In genomic region chr10:30778240-30778639, GRCm38 (mm10) we compare ENCODE assay signal across 8 mouse cellular contexts. TPM values are rescaled to one million over a fixed set of nuclear protein-coding genes. Genes with fewer than 3 reads are reported as not detected.
A peak's percentile ranks its signal among the peaks of the same experiment; 100 is the strongest.
DNase-seq lines count a peak whose midpoint lies in the region; ATAC-seq lines count a peak whose summit lies in the region.

No protein-coding gene starts in this region.

- H3K27ac ChIP-seq in lung, embryonic 15.5 days: 0 out of 2 replicates have a peak overlapping the region, but pooled peaks have one; percentile 29
- H3K27ac ChIP-seq in kidney, embryonic 16.5 days (ENCODE audit: low read length): no peak overlapping the region
- no peak overlapping the region for H3K27ac ChIP-seq in forebrain, embryonic 11.5 days (ENCODE audit: low read depth, low read length)

- peak; percentile 55; the same call in 1 of the 2 replicates for ATAC-seq in lung, embryonic 15.5 days (ENCODE audit: borderline replicate concordance, extremely low read depth, low FRiP score, low TSS enrichment)
- ATAC-seq in granulocyte monocyte progenitor cell, adult 5-6 weeks (replicated peaks; ENCODE audit: poor library complexity, severe bottlenecking): peak; percentile 84
- peak; percentile 42 for ATAC-seq in monocyte, adult 5-6 weeks (replicated peaks; ENCODE audit: insufficient number of reproducible peaks, low FRiP score, low TSS enrichment, poor library complexity, severe bottlenecking)
- no peak for ATAC-seq in kidney, embryonic 16.5 days (ENCODE audit: low FRiP score, low TSS enrichment)
- ATAC-seq in forebrain, embryonic 11.5 days (replicated peaks; ENCODE audit: low FRiP score): no peak

- H3K4me3 ChIP-seq in lung, embryonic 15.5 days: no peak overlapping the region
- no peak overlapping the region for H3K4me3 ChIP-seq in kidney, embryonic 16.5 days (ENCODE audit: low read length)
- H3K4me3 ChIP-seq in forebrain, embryonic 11.5 days (ENCODE audit: low read depth, low read length): no peak overlapping the region

- H3K9ac ChIP-seq in lung, embryonic 15.5 days: no peak overlapping the region
- H3K9ac ChIP-seq in kidney, embryonic 16.5 days (replicated peaks; ENCODE audit: low read length): no peak overlapping the region
- H3K9ac ChIP-seq in forebrain, embryonic 11.5 days (ENCODE audit: low read length): no peak overlapping the region

- no peaks in the 10 kb centered on the region for H3K9me3 ChIP-seq in lung, embryonic 15.5 days
- no peaks in the 10 kb centered on the region for H3K9me3 ChIP-seq in kidney, embryonic 16.5 days (ENCODE audit: low read length)
- H3K9me3 ChIP-seq in forebrain, embryonic 11.5 days (ENCODE audit: control insufficient read depth, low read length): no peaks in the 10 kb centered on the region

- no peak overlapping the region for H3K4me2 ChIP-seq in lung, embryonic 15.5 days
- H3K4me2 ChIP-seq in kidney, embryonic 16.5 days (replicated peaks; ENCODE audit: low read depth, low read length): no peak overlapping the region
- no peak overlapping the region for H3K4me2 ChIP-seq in forebrain, embryonic 11.5 days (ENCODE audit: low read depth, low read length, severe bottlenecking)

- H3K27me3 ChIP-seq in lung, embryonic 15.5 days: no peaks in the 10 kb centered on the region
- H3K27me3 ChIP-seq in kidney, embryonic 16.5 days (ENCODE audit: insufficient read depth, low read length): no peaks in the 10 kb centered on the region
- no peaks in the 10 kb centered on the region for H3K27me3 ChIP-seq in forebrain, embryonic 11.5 days (ENCODE audit: control insufficient read depth, insufficient read depth, low read length)

- no peak for DNase-seq in lung, postnatal 36 days
- peak; percentile 98 for DNase-seq in brain, adult 2 months (ENCODE audit: low read depth, low spot score)
- DNase-seq in embryo, embryonic 11 days: no peak
- no peak for DNase-seq in forebrain, embryonic 11.5 days (ENCODE audit: low spot score)

- 56% methylated on average over 3 of the region's 3 CpGs for WGBS in lung, embryonic 15.5 days
- WGBS in kidney, embryonic 16.5 days: 65% methylated on average over 3 of the region's 3 CpGs
- WGBS in forebrain, embryonic 11.5 days: 82% methylated on average over 3 of the region's 3 CpGs

- 0 out of 2 replicates have a peak, but pooled peaks cover 7% of the 10 kb centered on the region for H3K4me1 ChIP-seq in lung, embryonic 15.5 days
- no peaks in the 10 kb centered on the region for H3K4me1 ChIP-seq in kidney, embryonic 16.5 days (ENCODE audit: insufficient read depth, low read length)
- H3K4me1 ChIP-seq in forebrain, embryonic 11.5 days (replicated peaks; ENCODE audit: control insufficient read depth, insufficient read depth, low read length): no peaks in the 10 kb centered on the region

- no peaks in the 10 kb centered on the region for H3K36me3 ChIP-seq in lung, embryonic 15.5 days
- H3K36me3 ChIP-seq in kidney, embryonic 16.5 days (ENCODE audit: insufficient read depth, low read length): no peaks in the 10 kb centered on the region
- no peaks in the 10 kb centered on the region for H3K36me3 ChIP-seq in forebrain, embryonic 11.5 days (ENCODE audit: control insufficient read depth, insufficient read depth, low read length)

RNA-seq across cellular contexts. Expression of gene Ncoa7, which starts 24.9 kb away (rescaled TPM):
- polyA plus RNA-seq in lung, embryonic 15.5 days (2015; fragmentation: Nextera tagmentation; extraction: Ambion mirVana): 9.5 and 10.1 TPM in 2 replicates
- total RNA-seq in granulocyte monocyte progenitor cell, adult 5-6 weeks (2014; fragmentation: Nextera tagmentation): 13.6 and 20.2 TPM in 2 replicates
- total RNA-seq in granulocyte monocyte progenitor cell, adult 5-6 weeks (2017): 14.8 and 17.5 TPM in 2 replicates
- 13.8 to 20.5 TPM (median 15.5 TPM) in 3 replicates for total RNA-seq in monocyte, adult 5-6 weeks (2017)
- 16.9 and 17.5 TPM in 2 replicates for polyA plus RNA-seq in kidney, embryonic 16.5 days (2015; fragmentation: Nextera tagmentation; extraction: Ambion mirVana)
- 7.6 and 8.8 TPM in 2 replicates for polyA plus RNA-seq in forebrain, embryonic 11.5 days (2014; fragmentation: Nextera tagmentation; extraction: Ambion mirVana)

Comparison
In these comparisons a context has a peak if more than half of its experiments do, and no peak if none do; other contexts are left out.
1. ATAC-seq: peak in lung, embryonic 15.5 days (single experiment), granulocyte monocyte progenitor cell, adult 5-6 weeks (single experiment) and monocyte, adult 5-6 weeks (single experiment); none in kidney, embryonic 16.5 days (single experiment) and forebrain, embryonic 11.5 days (single experiment).